Mouse (Mus musculus) forebrain, postnatal 0 days (tissue): Measurements from ENCODE around the gene Dop1b. TPM values are rescaled to one million over a fixed set of nuclear protein-coding genes. Genes with fewer than 3 reads are reported as not detected.

Experiments
- ATAC-seq: fragments of 200-750 bp; cut with Nextera tagmentation; 2 replicates; pipeline ENCODE4 v1.8.0; 2017; ENCODE audit warnings: mild to moderate bottlenecking, moderate library complexity
- DNase-seq: peaks from one replicate; pipeline ENCODE4 v3.0.0-alpha.2; 2015
- H3K27ac ChIP-seq: fragments of 300-500 bp; sonication (generic); 2 replicates; pipeline ENCODE4 v1.5.1; 2014; ENCODE audit warnings: low read depth, mild to moderate bottlenecking, antibody characterized with exemption, low read length, moderate library complexity, mixed read lengths
- H3K27me3 ChIP-seq: fragments of 300-500 bp; sonication (generic); 2 replicates; pipeline ENCODE4 v1.6.1; 2014; ENCODE audit warnings: mild to moderate bottlenecking, low read length, mixed read lengths; ENCODE audit not compliant: insufficient read depth
- H3K36me3 ChIP-seq: fragments of 300-500 bp; sonication (generic); 2 replicates; pipeline ENCODE4 v1.6.1; 2014; ENCODE audit warnings: mild to moderate bottlenecking, moderate library complexity; ENCODE audit not compliant: insufficient read depth
- H3K4me1 ChIP-seq: fragments of 300-500 bp; sonication (generic); 2 replicates; pipeline ENCODE4 v1.6.1; 2014; ENCODE audit warnings: antibody characterized with exemption; ENCODE audit not compliant: insufficient read depth
- H3K4me2 ChIP-seq: fragments of 300-500 bp; sonication (generic); 2 replicates; pipeline ENCODE4 v1.6.1; 2014; ENCODE audit warnings: low read depth, mild to moderate bottlenecking, moderate library complexity
- H3K4me3 ChIP-seq: fragments of 300-500 bp; sonication (generic); 2 replicates; pipeline ENCODE4 v1.5.1; 2014; ENCODE audit warnings: low read depth, low read length, mixed read lengths
- H3K9ac ChIP-seq: fragments of 300-500 bp; sonication (generic); 2 replicates; pipeline ENCODE4 v1.6.1; 2014; ENCODE audit warnings: mild to moderate bottlenecking
- H3K9me3 ChIP-seq: fragments of 300-500 bp; sonication (generic); 2 replicates; pipeline ENCODE4 v1.6.1; 2016; ENCODE audit warnings: low read length
- CTCF ChIP-seq: sonication (generic); IDR thresholded peaks from 2 replicates; pipeline ENCODE4 v1.5.1; 2016; ENCODE audit warnings: antibody characterized with exemption, control low read depth, low read depth
- WGBS: fragments of 180-500 bp; shearing (Covaris S2); extraction: QIAGEN DNeasy Blood & Tissue Kit; methylation state at CpG from one replicate; pipeline ENCODE4 v1.1.7; 2014; 5-methylcytosine and 5-hydroxymethylcytosine counted together
- polyA plus RNA-seq: library from polyadenylated mRNA; unstranded; fragments of >200 nt; fragmentation: Nextera tagmentation; extraction: Ambion mirVana; gene quantifications from 2 replicates; pipeline ENCODE4 v1.2.1, GENCODE M21; 2015
- total RNA-seq: library from RNA; depleted of rRNA; stranded (reverse); fragments of >200 nt; gene quantifications from 2 replicates; pipeline ENCODE4 v1.2.3, GENCODE M21; 2014

The Dop1b gene
- total and polyA plus RNA-seq, 2 experiments from 2014 or later = 22.0 to 48.4 TPM

GRCm38 (mm10) chr16:93686421-93686820 lies 25.3 kb upstream of the Dop1b start:
- Histone ChIP-seq H3K4me1 (peaks cover 5% of the 10 kb centered on the region; the same call in 1 of the 2 replicates), H3K27me3 (peaks cover 30% of the 10 kb centered on the region), H3K27ac (no peak overlapping the region), H3K4me2 (no peak overlapping the region), H3K9ac (no peak overlapping the region), H3K36me3 (no peaks in the 10 kb centered on the region), H3K4me3 (no peak overlapping the region), H3K9me3 (no peaks in the 10 kb centered on the region)
- DNase-seq = no peak
- no peak for TF ChIP-seq CTCF
- WGBS = 89% methylated on average over 5 of the region's 7 CpGs
- ATAC-seq = no peak

DNA sequence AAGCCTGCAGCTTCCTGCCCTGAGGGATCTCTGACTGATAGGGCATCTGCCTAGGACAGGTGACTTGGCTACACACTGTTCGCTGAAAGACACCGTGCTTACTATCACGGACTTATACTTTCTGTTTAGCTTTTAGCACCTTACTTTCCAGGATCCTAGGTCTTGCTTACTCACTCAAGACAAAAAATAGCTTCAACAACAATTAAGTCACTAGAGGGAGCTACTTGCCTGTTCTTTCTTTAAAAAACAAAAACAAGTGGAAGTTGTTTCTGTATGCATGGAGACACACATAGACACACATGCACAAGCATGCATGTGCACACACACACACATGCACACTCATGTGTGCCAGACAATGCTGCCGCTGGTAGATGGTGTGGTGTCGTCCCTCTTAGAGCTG lies 24.8 kb upstream of the Dop1b start:
- Histone ChIP-seq H3K4me2 (no peak overlapping the region), H3K9me3 (no peaks in the 10 kb centered on the region), H3K36me3 (no peaks in the 10 kb centered on the region), H3K4me1 (peaks cover 5% of the 10 kb centered on the region; the same call in 1 of the 2 replicates), H3K27me3 (peaks cover 25% of the 10 kb centered on the region), H3K4me3 (no peak overlapping the region), H3K9ac (no peak overlapping the region), H3K27ac (no peak overlapping the region)
- TF ChIP-seq CTCF = peak; percentile 57
- DNase-seq = peak; percentile 56
- WGBS = 46% methylated on average over 5 of the region's 5 CpGs
- ATAC-seq = no peak

DNA sequence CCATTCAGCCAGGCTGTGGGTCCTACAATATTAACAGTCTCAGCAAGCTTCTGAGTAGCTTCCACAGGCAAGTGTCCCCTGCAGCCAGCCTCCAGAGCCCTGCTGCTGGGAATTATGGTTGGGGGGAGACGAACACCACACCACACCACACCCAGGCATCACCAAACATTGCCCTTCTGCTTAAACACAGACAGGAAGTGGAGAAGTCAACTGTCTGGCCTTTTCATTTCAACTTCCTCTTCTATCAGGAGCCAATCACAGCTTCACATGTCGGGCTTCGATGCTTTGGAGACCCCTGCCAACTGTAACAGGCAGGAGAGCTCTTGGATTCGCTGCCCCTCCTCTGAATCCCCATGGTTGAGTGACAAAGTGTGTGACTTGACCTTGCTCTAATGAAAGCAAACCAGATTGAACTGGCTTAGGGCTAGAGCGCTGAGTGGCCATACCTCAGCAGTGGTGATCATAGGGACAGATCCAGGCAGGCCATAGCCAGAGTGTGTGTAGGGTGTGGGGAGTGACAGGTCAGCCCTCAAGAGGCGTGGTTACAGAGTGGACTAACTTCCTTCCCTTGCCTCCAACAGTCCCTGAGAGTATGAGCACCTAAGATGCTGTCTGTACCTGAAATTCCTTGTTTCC lies 20.4 kb upstream of the Dop1b start:
- no peak overlapping the region for H3K9ac ChIP-seq
- no peaks in the 10 kb centered on the region for H3K4me1 ChIP-seq
- TF ChIP-seq CTCF = no peak
- WGBS = 82% methylated on average over 6 of the region's 6 CpGs
- no peaks in the 10 kb centered on the region for H3K27me3 ChIP-seq
- H3K27ac ChIP-seq = no peak overlapping the region
- no peaks in the 10 kb centered on the region for H3K36me3 ChIP-seq
- no peak overlapping the region for H3K4me3 ChIP-seq
- no peaks in the 10 kb centered on the region for H3K9me3 ChIP-seq
- H3K4me2 ChIP-seq = no peak overlapping the region
- DNase-seq (no peak), ATAC-seq (no peak)

GRCm38 (mm10) chr16:93692744-93693143 lies 19.0 kb upstream of the Dop1b start:
- no peak overlapping the region for H3K9ac ChIP-seq
- H3K36me3 ChIP-seq = no peaks in the 10 kb centered on the region
- DNase-seq (no peak), ATAC-seq (no peak)
- no peak overlapping the region for H3K4me2 ChIP-seq
- H3K4me1 ChIP-seq = no peaks in the 10 kb centered on the region
- H3K4me3 ChIP-seq = no peak overlapping the region
- TF ChIP-seq CTCF = no peak
- 70% methylated on average over 2 of the region's 2 CpGs for WGBS
- no peak overlapping the region for H3K27ac ChIP-seq
- H3K9me3 ChIP-seq = no peaks in the 10 kb centered on the region
- no peaks in the 10 kb centered on the region for H3K27me3 ChIP-seq

DNA sequence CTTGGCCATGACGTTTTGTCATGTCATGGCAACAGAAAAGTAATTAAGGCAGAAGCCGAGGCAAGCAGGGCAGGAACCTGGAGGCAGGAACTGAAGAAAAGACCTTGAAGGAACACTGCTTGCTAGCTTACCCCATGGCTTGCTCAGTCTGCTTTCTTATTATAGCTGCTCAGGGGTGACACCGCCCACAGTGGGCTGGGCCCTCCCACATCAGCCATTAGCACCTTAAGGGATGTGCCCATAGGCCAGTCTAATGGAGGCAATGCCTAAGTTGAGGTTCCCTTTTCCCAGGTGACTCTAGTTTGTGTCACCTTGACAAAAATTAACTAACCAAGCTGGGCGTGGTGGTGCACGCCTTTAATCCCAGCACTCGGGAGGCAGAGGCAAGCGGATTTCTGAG lies 4.6 kb upstream of the Dop1b start:
- Histone ChIP-seq H3K9ac (no peak overlapping the region), H3K27ac (no peak overlapping the region), H3K9me3 (no peaks in the 10 kb centered on the region), H3K4me2 (no peak overlapping the region), H3K36me3 (no peaks in the 10 kb centered on the region), H3K4me3 (no peak overlapping the region), H3K4me1 (no peaks in the 10 kb centered on the region), H3K27me3 (no peaks in the 10 kb centered on the region)
- no peak for DNase-seq
- whole genome bisulfite sequencing = 85% methylated on average over 7 of the region's 7 CpGs
- no peak for TF ChIP-seq CTCF
- ATAC-seq = no peak

- no peak for DNase-seq
- H3K4me2 ChIP-seq = no peak overlapping the region
- 80% methylated on average over 1 of the region's 1 CpGs for WGBS
- no peak overlapping the region for H3K27ac ChIP-seq
- no peaks in the 10 kb centered on the region for H3K9me3 ChIP-seq
- peaks cover 6% of the 10 kb centered on the region for H3K4me1 ChIP-seq
- no peaks in the 10 kb centered on the region for H3K36me3 ChIP-seq
- no peaks in the 10 kb centered on the region for H3K27me3 ChIP-seq
- no peak overlapping the region for H3K9ac ChIP-seq
- TF ChIP-seq CTCF = no peak
- ATAC-seq = no peak
- no peak overlapping the region for H3K4me3 ChIP-seq
These were observed 2.5 kb upstream of the Dop1b start for GRCm38 (mm10) chr16:93709217-93709616.

- peak overlapping the region; percentile 86 for H3K9ac ChIP-seq
- no peaks in the 10 kb centered on the region for H3K9me3 ChIP-seq
- H3K4me1 ChIP-seq = peaks cover 6% of the 10 kb centered on the region
- DNase-seq = peak; percentile 89
- under 1% methylated on average over 11 of the region's 11 CpGs for WGBS
- peak overlapping the region; percentile 82 for H3K4me3 ChIP-seq
- peak overlapping the region; percentile 72 for H3K4me2 ChIP-seq
- 0 out of 2 replicates have a peak overlapping the region, but pooled peaks have one; percentile 10 for H3K27ac ChIP-seq
- peak; percentile 76 for TF ChIP-seq CTCF
- H3K36me3 ChIP-seq = peaks cover 5% of the 10 kb centered on the region; the same call in 1 of the 2 replicates
- ATAC-seq = peak; percentile 45
- H3K27me3 ChIP-seq = no peaks in the 10 kb centered on the region
These were observed 780 bp upstream of the Dop1b start for GRCm38 (mm10) chr16:93710924-93711323.
